In the genomic region with DNA sequence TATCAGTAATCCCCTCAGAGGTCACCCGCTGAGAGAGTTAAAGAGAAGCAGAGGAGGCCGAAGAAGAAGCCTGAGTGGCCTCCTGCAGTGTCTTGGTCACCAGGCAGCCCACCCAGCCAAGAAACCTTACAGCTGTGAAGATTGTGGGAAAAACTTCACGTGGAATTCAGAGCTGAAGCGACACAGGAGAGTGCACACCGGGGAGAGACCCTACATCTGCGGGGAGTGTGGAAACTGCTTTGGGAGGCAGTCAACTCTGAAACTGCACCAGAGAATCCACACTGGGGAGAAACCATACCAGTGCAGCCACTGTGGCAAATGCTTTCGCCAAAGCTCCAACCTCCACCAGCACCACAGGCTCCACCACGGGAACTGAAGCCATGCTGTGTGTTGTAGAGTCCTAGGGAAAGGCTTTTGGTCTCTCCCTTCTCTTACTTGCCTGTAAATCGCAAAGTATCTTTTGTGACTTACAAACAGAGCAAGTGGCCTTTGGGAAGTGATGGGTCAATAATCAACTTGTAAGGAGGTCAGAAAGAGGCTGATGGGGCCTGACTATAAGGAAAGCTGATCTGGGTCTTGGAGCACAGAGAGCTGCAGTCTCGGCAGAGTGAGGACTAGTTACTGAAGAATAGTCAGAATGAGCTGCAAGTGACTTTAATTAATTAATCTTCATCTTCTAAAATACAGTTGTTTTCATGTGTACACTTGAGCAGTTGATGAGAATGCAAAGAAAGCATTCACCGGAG, we compare ENCODE assay signal across 24 mouse cellular contexts. TPM values are rescaled to one million over a fixed set of nuclear protein-coding genes. Genes with fewer than 3 reads are reported as not detected.
"Had no signal": no experiment of that assay in that cellular context is flagged by ENCODE, and none has a peak within 500 bp of the region (broad histone marks: within the 10 kb centered on the region; RNA-seq: fewer than 3 reads in every experiment).

No protein-coding gene starts in this region.

- H3K4me1 ChIP-seq: midbrain, embryonic 12.5 days; neural tube, embryonic 13.5 days had no signal

- H3K4me2 ChIP-seq: lung, embryonic 14.5 days; midbrain, embryonic 12.5 days; neural tube, embryonic 13.5 days; neural tube, embryonic 15.5 days had no signal

- H3K27ac ChIP-seq: midbrain, embryonic 10.5 days; midbrain, embryonic 12.5 days; neural tube, embryonic 13.5 days; neural tube, embryonic 15.5 days had no signal

- ATAC-seq: midbrain, embryonic 16.5 days had no signal

- H3K4me3 ChIP-seq: midbrain, embryonic 10.5 days; midbrain, embryonic 12.5 days; myocyte; neural tube, embryonic 13.5 days; neural tube, embryonic 15.5 days had no signal

- DNase-seq: lung, embryonic 14.5 days; lung, postnatal 10 days; lung, postnatal 4 days; midbrain, embryonic 14.5 days; retina, postnatal 1 day; right cerebral cortex, adult 18-20 months; right cerebral cortex, postnatal 25 days; right cerebral cortex, postnatal 4 days; spleen, adult 18-20 months; thymus, adult 18-20 months; thymus, postnatal 14 days; thymus, postnatal 36 days had no signal

- H3K27me3 ChIP-seq: midbrain, embryonic 12.5 days; neural tube, embryonic 13.5 days; neural tube, embryonic 15.5 days had no signal

- H3K36me3 ChIP-seq: midbrain, embryonic 10.5 days; midbrain, embryonic 12.5 days had no signal

- H3K9ac ChIP-seq: lung, embryonic 14.5 days; midbrain, embryonic 12.5 days; neural tube, embryonic 13.5 days; neural tube, embryonic 15.5 days had no signal

- H3K9me3 ChIP-seq: midbrain, embryonic 10.5 days; midbrain, embryonic 12.5 days; neural tube, embryonic 13.5 days; neural tube, embryonic 15.5 days had no signal

RNA-seq across cellular contexts. Expression of gene Olfr15, which starts 23.9 kb away (rescaled TPM):
- polyA plus RNA-seq: lung, embryonic 14.5 days; lung, embryonic 16.5 days; midbrain, embryonic 10.5 days; midbrain, embryonic 12.5 days; midbrain, embryonic 14.5 days; midbrain, embryonic 16.5 days; myocyte; neural tube, embryonic 11.5 days; neural tube, embryonic 13.5 days; neural tube, embryonic 15.5 days; small intestine, adult 2 months; stomach, embryonic 14.5 days; stomach, embryonic 16.5 days; thymus, postnatal 0 days had no signal

RNA-seq across cellular contexts. Expression of gene Gm20695, which starts 29.8 kb away (rescaled TPM):
- polyA plus RNA-seq: neural tube, embryonic 11.5 days; small intestine, adult 2 months had no signal
